Mouse (Mus musculus) midbrain, embryonic 11.5 days (tissue): ENCODE data around the gene Fgf8. TPM values are rescaled to one million over a fixed set of nuclear protein-coding genes. Genes with fewer than 3 reads are reported as not detected.

Source experiments
- ATAC-seq: fragments of 200-750 bp; cut with Nextera tagmentation; 2 replicates; pipeline ENCODE4 v1.8.0; 2017; ENCODE audit warnings: moderate TSS enrichment, moderate library complexity; ENCODE audit not compliant: low FRiP score
- DNase-seq: peaks from one replicate; pipeline ENCODE4 v3.0.0; 2015; ENCODE audit warnings: low spot score; ENCODE audit errors: missing footprints
- H3K27ac ChIP-seq: fragments of 300-500 bp; sonication (generic); 2 replicates; pipeline ENCODE4 v1.5.1; 2014; ENCODE audit warnings: low read depth, low read length
- H3K27me3 ChIP-seq: fragments of 300-500 bp; sonication (generic); 2 replicates; pipeline ENCODE4 v1.6.1; 2014; ENCODE audit warnings: mild to moderate bottlenecking, low read length, moderate library complexity, mixed read lengths; ENCODE audit not compliant: control insufficient read depth, insufficient read depth
- H3K36me3 ChIP-seq: fragments of 300-500 bp; sonication (generic); 2 replicates; pipeline ENCODE4 v1.6.1; 2014; ENCODE audit warnings: mild to moderate bottlenecking, low read length, moderate library complexity, mixed read lengths; ENCODE audit not compliant: control insufficient read depth, insufficient read depth
- H3K4me1 ChIP-seq: fragments of 300-500 bp; sonication (generic); 2 replicates; pipeline ENCODE4 v1.6.1; 2014; ENCODE audit warnings: low read length; ENCODE audit not compliant: control insufficient read depth, insufficient read depth
- H3K4me2 ChIP-seq: fragments of 300-500 bp; sonication (generic); 2 replicates; pipeline ENCODE4 v1.6.1; 2014; ENCODE audit warnings: mild to moderate bottlenecking, moderate library complexity
- H3K4me3 ChIP-seq: fragments of 300-500 bp; sonication (generic); 2 replicates; pipeline ENCODE4 v1.5.1; 2014; ENCODE audit warnings: low read depth, low read length
- H3K9ac ChIP-seq: fragments of 300-500 bp; sonication (generic); 2 replicates; pipeline ENCODE4 v1.6.1; 2014; ENCODE audit warnings: low read length
- H3K9me3 ChIP-seq: fragments of 300-500 bp; sonication (generic); 2 replicates; pipeline ENCODE4 v1.6.1; 2016; ENCODE audit warnings: low read length; ENCODE audit not compliant: control insufficient read depth
- WGBS: fragments of 180-500 bp; shearing (Covaris S2); extraction: QIAGEN DNeasy Blood & Tissue Kit; methylation state at CpG from one replicate; pipeline ENCODE4 v1.1.7; 2014; 5-methylcytosine and 5-hydroxymethylcytosine counted together
- polyA plus RNA-seq: library from polyadenylated mRNA; unstranded; fragments of >200 nt; fragmentation: Nextera tagmentation; extraction: Ambion mirVana; gene quantifications from 2 replicates; pipeline ENCODE4 v1.2.1, GENCODE M21; 2014

Gene Fgf8
- polyA plus RNA-seq, 1 experiment from 2014 or later = 11.4 TPM

- Histone ChIP-seq H3K4me2 (peak within 1 kb of the TSS; percentile 76), H3K4me1 (peaks cover 17% of the 10 kb centered on the region), H3K27me3 (no peaks in the 10 kb centered on the region), H3K27ac (peak within 1 kb of the TSS; percentile 98), H3K9me3 (no peaks in the 10 kb centered on the region), H3K4me3 (peak within 1 kb of the TSS; percentile 100), H3K36me3 (no peaks in the 10 kb centered on the region), H3K9ac (peak within 1 kb of the TSS; percentile 98)
- WGBS = under 1% methylated on average over 48 of the region's 71 CpGs
- ATAC-seq = peak; percentile 97
- DNase-seq = peak; percentile 99
These were observed 40.6 kb upstream of the Fgf8 start, which contains the start of gene Mgea5 for GRCm38 (mm10) chr19:45783181-45783932. Mgea5 (minus strand) TSS chr19:45783837.

DNA sequence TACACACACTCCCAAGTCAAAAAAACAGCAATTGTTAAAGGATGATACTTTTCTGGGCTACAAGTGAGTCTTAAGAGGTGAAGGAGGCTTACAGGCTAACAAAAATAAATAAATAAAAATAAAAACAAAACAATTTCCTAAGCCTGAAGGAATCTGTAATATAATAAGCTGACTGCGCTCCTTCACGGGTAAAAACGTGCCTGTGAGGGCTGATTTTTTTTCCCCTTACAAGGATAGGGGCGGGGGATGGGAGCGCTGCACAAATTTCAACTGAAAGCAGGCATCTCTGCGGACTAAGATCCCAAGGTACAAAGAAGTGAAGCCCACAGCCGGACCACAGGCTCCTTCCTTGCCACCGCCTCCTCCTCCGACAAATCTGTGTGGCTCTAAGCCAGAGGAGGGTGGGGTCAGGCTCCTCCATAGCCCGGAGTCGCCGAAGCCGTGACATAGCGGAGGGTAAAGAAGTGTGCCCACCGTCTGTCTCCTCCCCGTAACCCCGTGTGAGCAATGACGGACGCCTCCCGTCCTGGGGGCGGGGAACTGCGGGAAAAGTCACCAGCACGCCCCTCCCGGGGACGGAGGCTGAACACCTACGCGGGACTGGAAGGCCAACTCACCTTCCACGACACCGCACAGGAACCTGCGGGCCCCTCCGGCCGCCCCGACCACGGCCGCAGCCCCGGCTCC, 39.7 kb upstream of the Fgf8 start:
- H3K27ac ChIP-seq = peak overlapping the region; percentile 98
- ATAC-seq (peak; percentile 61), DNase-seq (no peak)
- no peaks in the 10 kb centered on the region for H3K9me3 ChIP-seq
- H3K4me2 ChIP-seq = peak overlapping the region; percentile 76
- peaks cover 17% of the 10 kb centered on the region for H3K4me1 ChIP-seq
- no peaks in the 10 kb centered on the region for H3K27me3 ChIP-seq
- no peaks in the 10 kb centered on the region; the same call in 1 of the 2 replicates for H3K36me3 ChIP-seq
- H3K4me3 ChIP-seq = peak overlapping the region; percentile 100
- under 1% methylated on average over 33 of the region's 36 CpGs for WGBS
- peak overlapping the region; percentile 98 for H3K9ac ChIP-seq

GRCm38 (mm10) chr19:45781676-45782075, 39.0 kb upstream of the Fgf8 start:
- WGBS = 62% methylated on average over 8 of the region's 8 CpGs
- ATAC-seq = no peak
- Histone ChIP-seq H3K4me3 (peak overlapping the region; percentile 100), H3K4me1 (peaks cover 17% of the 10 kb centered on the region), H3K36me3 (no peaks in the 10 kb centered on the region; the same call in 1 of the 2 replicates), H3K4me2 (peak overlapping the region; percentile 76), H3K9me3 (no peaks in the 10 kb centered on the region), H3K27me3 (no peaks in the 10 kb centered on the region), H3K27ac (no peak overlapping the region), H3K9ac (no peak overlapping the region; the same call in 1 of the 2 replicates)
- peak; percentile 66 for DNase-seq

GRCm38 (mm10) chr19:45780350-45780915, 37.7 kb upstream of the Fgf8 start:
- peak; percentile 81 for DNase-seq
- H3K27ac ChIP-seq = no peak overlapping the region
- H3K36me3 ChIP-seq = peaks cover under 1% of the 10 kb centered on the region
- H3K4me1 ChIP-seq = peaks cover 17% of the 10 kb centered on the region
- WGBS = 93% methylated on average over 13 of the region's 13 CpGs
- no peaks in the 10 kb centered on the region for H3K9me3 ChIP-seq
- H3K4me3 ChIP-seq = no peak overlapping the region
- no peak for ATAC-seq
- no peak overlapping the region for H3K4me2 ChIP-seq
- H3K27me3 ChIP-seq = no peaks in the 10 kb centered on the region
- no peak overlapping the region for H3K9ac ChIP-seq

- 82% methylated on average over 2 of the region's 2 CpGs for WGBS
- Histone ChIP-seq H3K4me2 (no peak overlapping the region), H3K9me3 (no peaks in the 10 kb centered on the region), H3K9ac (no peak overlapping the region), H3K4me1 (0 out of 2 replicates have a peak, but pooled peaks cover 3% of the 10 kb centered on the region), H3K4me3 (no peak overlapping the region), H3K27ac (no peak overlapping the region), H3K36me3 (peaks cover 10% of the 10 kb centered on the region), H3K27me3 (no peaks in the 10 kb centered on the region)
- ATAC-seq (no peak), DNase-seq (no peak)
These were observed 32.8 kb upstream of the Fgf8 start for GRCm38 (mm10) chr19:45775486-45775885.

- no peaks in the 10 kb centered on the region for H3K4me1 ChIP-seq
- peaks cover 33% of the 10 kb centered on the region for H3K36me3 ChIP-seq
- H3K9ac ChIP-seq = no peak overlapping the region
- H3K27ac ChIP-seq = no peak overlapping the region
- H3K4me2 ChIP-seq = no peak overlapping the region
- WGBS = 93% methylated on average over 5 of the region's 5 CpGs
- no peak for DNase-seq
- H3K9me3 ChIP-seq = no peaks in the 10 kb centered on the region
- H3K4me3 ChIP-seq = no peak overlapping the region
- H3K27me3 ChIP-seq = no peaks in the 10 kb centered on the region
- ATAC-seq = no peak
These were observed 28.8 kb upstream of the Fgf8 start for GRCm38 (mm10) chr19:45771501-45771900.

DNA sequence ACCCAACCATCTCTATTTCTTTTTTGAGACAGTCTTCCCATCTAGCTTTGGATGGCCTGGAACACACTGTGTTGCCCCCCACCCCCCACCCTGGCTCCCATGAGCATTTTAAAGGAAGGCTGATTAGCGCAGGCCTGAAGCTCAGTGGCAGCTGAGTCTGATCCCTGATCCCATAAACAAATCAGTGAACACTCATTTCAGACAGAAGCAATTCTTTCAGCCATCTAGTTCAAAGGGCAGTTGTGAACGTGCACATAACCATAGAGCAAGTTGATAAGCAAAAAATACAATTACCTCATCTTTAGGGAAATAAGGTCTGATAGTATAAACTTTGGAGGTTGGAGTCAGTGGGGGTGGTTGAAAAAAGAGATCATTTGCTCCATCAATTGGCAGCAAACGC, 18.1 kb upstream of the Fgf8 start:
- Histone ChIP-seq H3K9ac (no peak overlapping the region), H3K27ac (no peak overlapping the region), H3K4me2 (no peak overlapping the region), H3K4me3 (no peak overlapping the region), H3K4me1 (no peaks in the 10 kb centered on the region), H3K9me3 (no peaks in the 10 kb centered on the region), H3K36me3 (peaks cover 41% of the 10 kb centered on the region), H3K27me3 (no peaks in the 10 kb centered on the region)
- WGBS = 92% methylated on average over 3 of the region's 3 CpGs
- no peak for ATAC-seq
- no peak for DNase-seq

- no peak overlapping the region for H3K4me2 ChIP-seq
- H3K4me1 ChIP-seq = no peaks in the 10 kb centered on the region
- WGBS = 92% methylated on average over 5 of the region's 5 CpGs
- H3K27ac ChIP-seq = no peak overlapping the region
- ATAC-seq (no peak), DNase-seq (no peak)
- H3K36me3 ChIP-seq = peaks cover 55% of the 10 kb centered on the region
- H3K9me3 ChIP-seq = no peaks in the 10 kb centered on the region
- H3K9ac ChIP-seq = no peak overlapping the region
- no peak overlapping the region for H3K4me3 ChIP-seq
- H3K27me3 ChIP-seq = no peaks in the 10 kb centered on the region
These were observed 16.0 kb upstream of the Fgf8 start for GRCm38 (mm10) chr19:45758671-45759070.

DNA sequence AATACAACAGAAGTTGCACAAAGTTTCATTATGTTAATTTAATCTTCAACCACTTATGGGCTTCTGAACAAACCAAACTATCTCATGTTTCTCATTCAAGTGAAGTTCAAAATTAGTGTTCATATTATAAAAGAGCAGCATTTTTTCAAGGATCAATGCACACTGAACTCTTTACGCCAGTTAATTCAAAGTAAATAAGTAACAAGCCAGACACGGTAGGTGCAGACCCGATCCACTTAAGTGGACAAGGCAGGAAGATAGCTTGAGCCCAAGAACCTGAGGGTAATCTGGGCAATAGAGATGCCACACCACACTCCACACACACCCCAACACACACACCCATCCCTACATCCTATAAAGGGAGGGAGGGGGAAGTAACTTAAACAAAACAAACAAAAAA, 10.8 kb upstream of the Fgf8 start:
- no peak for ATAC-seq
- H3K4me3 ChIP-seq = no peak overlapping the region
- H3K9ac ChIP-seq = no peak overlapping the region
- no peak overlapping the region for H3K27ac ChIP-seq
- H3K36me3 ChIP-seq = peaks cover 33% of the 10 kb centered on the region
- no peaks in the 10 kb centered on the region for H3K27me3 ChIP-seq
- H3K9me3 ChIP-seq = no peaks in the 10 kb centered on the region
- peaks cover 5% of the 10 kb centered on the region for H3K4me1 ChIP-seq
- no peak for DNase-seq
- no peak overlapping the region for H3K4me2 ChIP-seq
- WGBS = 97% methylated on average over 3 of the region's 3 CpGs
